Mouse (Mus musculus): ENCODE measurements at regions not wholly inside any gene's neighbourhood (a gene's known extent, or its start where the extent isn't known, plus 50 kb on each side); places are given as distances from the start of the nearest gene placed in this dataset.

DNA sequence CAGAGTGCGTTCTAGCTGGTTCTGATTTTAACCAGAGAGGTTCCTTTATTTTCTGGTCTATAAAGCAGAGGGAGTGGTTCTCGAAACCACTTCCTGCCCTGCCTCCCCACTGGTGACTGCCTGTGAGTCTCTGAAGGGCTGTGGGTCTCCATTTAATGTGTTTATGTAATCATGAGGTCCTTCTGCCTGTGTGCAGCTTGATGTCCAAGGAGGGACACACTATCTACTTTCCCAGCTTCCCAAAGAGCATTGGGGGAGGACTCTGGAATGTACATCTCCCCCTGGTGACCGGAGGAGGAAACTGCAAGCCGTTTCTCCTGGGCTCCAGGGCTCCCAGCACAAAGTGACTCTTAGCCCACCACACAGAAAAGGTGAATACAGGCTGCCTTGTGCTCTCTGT is 90.8 kb downstream of the Lbh start:
- no peak overlapping the region for H3K4me2 ChIP-seq (ENCODE audit: low read depth)
- no peak for TF ChIP-seq REST (IDR thresholded peaks at IDR 0.05; ENCODE audit: insufficient read depth, insufficient read length)
- no peak for TF ChIP-seq MYOD1 (IDR thresholded peaks at IDR 0.05; ENCODE audit: control insufficient read depth in 1 of 3, insufficient read length in 2 of 3, low read depth in 2 of 3)
- no peak for TF ChIP-seq SRF (IDR thresholded peaks at IDR 0.05; ENCODE audit: control insufficient read depth, insufficient read length, low read depth)
- TF ChIP-seq TCF3 (IDR thresholded peaks at IDR 0.05; ENCODE audit: insufficient read length, low read depth), result no peak
- TF ChIP-seq MYOG (IDR thresholded peaks at IDR 0.05; ENCODE audit: control insufficient read depth in 1 of 3, insufficient read depth in 1 of 3, insufficient read length in 2 of 3, low read depth in 2 of 3), result no peak
- TF ChIP-seq POLR2AphosphoS2 (IDR thresholded peaks at IDR 0.05; ENCODE audit: insufficient read length, low read depth), result no peak
- TF ChIP-seq E2F4 (IDR thresholded peaks at IDR 0.05; ENCODE audit: insufficient read depth), result no peak
- no peaks in the 10 kb centered on the region for H3K27me3 ChIP-seq (ENCODE audit: control insufficient read depth, insufficient read depth, insufficient read length)
- H3K36me3 ChIP-seq (ENCODE audit: control insufficient read depth, insufficient read depth), result no peaks in the 10 kb centered on the region
- no peaks in the 10 kb centered on the region for H3K79me2 ChIP-seq (ENCODE audit: control insufficient read depth, insufficient read depth)
- H3ac ChIP-seq (ENCODE audit: control insufficient read depth, insufficient read length), result no peak overlapping the region
- no peak overlapping the region for H3K4me3 ChIP-seq

GRCm38 (mm10) chr17:73009962-73010361 is 91.9 kb downstream of the Lbh start:
- no peaks in the 10 kb centered on the region for H3K27me3 ChIP-seq (ENCODE audit: control insufficient read depth, insufficient read depth, insufficient read length)
- TF ChIP-seq MYOD1 (IDR thresholded peaks at IDR 0.05; ENCODE audit: control insufficient read depth in 1 of 3, insufficient read length in 2 of 3, low read depth in 2 of 3), result no peak
- no peak for TF ChIP-seq TCF3 (IDR thresholded peaks at IDR 0.05; ENCODE audit: insufficient read length, low read depth)
- TF ChIP-seq USF1 (IDR thresholded peaks at IDR 0.05; ENCODE audit: low read depth), result no peak
- no peak for TF ChIP-seq TCF12 (IDR thresholded peaks at IDR 0.05; ENCODE audit: insufficient read depth, poor library complexity, severe bottlenecking)
- no peak for TF ChIP-seq MAX (IDR thresholded peaks at IDR 0.05; ENCODE audit: low read depth)
- no peak for TF ChIP-seq SRF (IDR thresholded peaks at IDR 0.05; ENCODE audit: control insufficient read depth, insufficient read length, low read depth)
- no peak for TF ChIP-seq CEBPB (IDR thresholded peaks at IDR 0.05; ENCODE audit: insufficient read depth, poor library complexity, severe bottlenecking)
- no peak for TF ChIP-seq E2F4 (IDR thresholded peaks at IDR 0.05; ENCODE audit: insufficient read depth)
- no peak for TF ChIP-seq REST (IDR thresholded peaks at IDR 0.05; ENCODE audit: insufficient read depth, insufficient read length)
- no peak for TF ChIP-seq POLR2AphosphoS2 (IDR thresholded peaks at IDR 0.05; ENCODE audit: insufficient read length, low read depth)
- TF ChIP-seq POLR2A (IDR thresholded peaks at IDR 0.05; ENCODE audit: insufficient read length, low read depth), result no peak
- no peak for TF ChIP-seq MYOG (IDR thresholded peaks at IDR 0.05; ENCODE audit: control insufficient read depth in 1 of 3, insufficient read depth in 1 of 3, insufficient read length in 2 of 3, low read depth in 2 of 3)

DNA sequence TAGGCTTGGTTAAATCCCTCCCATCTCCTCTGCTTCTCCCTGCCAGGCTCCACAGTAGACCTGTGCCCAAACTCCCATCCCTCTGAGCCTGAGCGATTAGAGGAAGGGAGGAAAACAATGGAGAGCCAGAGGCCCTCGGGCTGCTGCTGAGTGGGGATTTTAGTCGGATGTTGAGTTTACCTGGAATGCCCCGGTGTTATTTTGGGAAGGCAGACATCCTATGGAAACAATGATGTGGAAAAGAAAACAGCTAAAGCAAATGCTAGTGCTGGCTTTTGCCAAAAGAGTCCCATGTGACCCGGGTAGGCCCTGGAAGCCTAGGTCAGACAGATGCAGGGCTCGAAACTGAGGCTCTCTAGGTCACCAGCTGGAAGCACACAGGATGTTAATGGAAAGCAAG is 94.3 kb downstream of the Lbh start:
- H3K36me3 ChIP-seq (ENCODE audit: control insufficient read depth, insufficient read depth), result no peaks in the 10 kb centered on the region
- no peak overlapping the region for H3K4me3 ChIP-seq
- no peak overlapping the region for H3ac ChIP-seq (ENCODE audit: control insufficient read depth, insufficient read length)
- no peaks in the 10 kb centered on the region for H3K27me3 ChIP-seq (ENCODE audit: control insufficient read depth, insufficient read depth, insufficient read length)
- H3K79me2 ChIP-seq (ENCODE audit: control insufficient read depth, insufficient read depth), result no peaks in the 10 kb centered on the region
- no peak overlapping the region for H3K4me2 ChIP-seq (ENCODE audit: low read depth)
- TF ChIP-seq SRF (IDR thresholded peaks at IDR 0.05; ENCODE audit: control insufficient read depth, insufficient read length, low read depth) (no peak), POLR2AphosphoS2 (IDR thresholded peaks at IDR 0.05; ENCODE audit: insufficient read length, low read depth) (no peak), MYOD1 (IDR thresholded peaks at IDR 0.05; ENCODE audit: control insufficient read depth in 1 of 3, insufficient read length in 2 of 3, low read depth in 2 of 3) (no peak), TCF3 (IDR thresholded peaks at IDR 0.05; ENCODE audit: insufficient read length, low read depth) (no peak)

More at GRCm38 (mm10) chr17:73009962-73010361, 91.9 kb downstream of the Lbh start:
- no peaks in the 10 kb centered on the region for H3K36me3 ChIP-seq (ENCODE audit: control insufficient read depth, insufficient read depth)
- no peak overlapping the region for H3K4me2 ChIP-seq (ENCODE audit: low read depth)
- H3K4me3 ChIP-seq, result no peak overlapping the region
- H3K79me2 ChIP-seq (ENCODE audit: control insufficient read depth, insufficient read depth), result no peaks in the 10 kb centered on the region
- H3ac ChIP-seq (ENCODE audit: control insufficient read depth, insufficient read length), result no peak overlapping the region

DNA sequence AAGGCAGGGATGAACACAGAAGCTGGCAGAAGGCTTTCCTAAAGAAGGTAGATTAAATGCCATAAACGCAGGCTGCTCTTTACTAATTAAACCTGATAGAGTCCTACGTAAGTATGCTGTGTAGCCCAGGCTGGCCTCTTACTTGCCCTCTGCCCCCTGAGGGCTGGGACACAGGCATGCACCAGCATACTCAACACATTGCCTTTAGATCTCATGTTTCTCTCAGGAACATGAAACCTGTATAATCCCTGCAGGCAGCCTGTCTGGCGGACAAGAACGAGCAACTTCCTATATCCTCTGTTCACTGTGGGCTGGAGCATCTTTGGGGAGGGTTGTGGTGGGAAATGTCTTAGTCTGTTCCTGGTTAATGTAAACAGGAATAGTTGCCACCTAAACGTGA is 94.8 kb upstream of the Lclat1 start:
- H3ac ChIP-seq (ENCODE audit: control insufficient read depth, insufficient read length), result no peak overlapping the region
- no peaks in the 10 kb centered on the region for H3K36me3 ChIP-seq (ENCODE audit: control insufficient read depth, insufficient read depth)
- no peak overlapping the region for H3K4me2 ChIP-seq (ENCODE audit: low read depth)
- TF ChIP-seq E2F4 (IDR thresholded peaks at IDR 0.05; ENCODE audit: insufficient read depth), result no peak
- no peak for TF ChIP-seq REST (IDR thresholded peaks at IDR 0.05; ENCODE audit: insufficient read depth, insufficient read length)
- no peak for TF ChIP-seq CEBPB (IDR thresholded peaks at IDR 0.05; ENCODE audit: insufficient read depth, poor library complexity, severe bottlenecking)
- no peak for TF ChIP-seq SRF (IDR thresholded peaks at IDR 0.05; ENCODE audit: control insufficient read depth, insufficient read length, low read depth)
- no peak for TF ChIP-seq MAX (IDR thresholded peaks at IDR 0.05; ENCODE audit: low read depth)
- TF ChIP-seq MYOD1 (IDR thresholded peaks at IDR 0.05; ENCODE audit: control insufficient read depth in 1 of 3, insufficient read length in 2 of 3, low read depth in 2 of 3), result no peak
- TF ChIP-seq MYOG (IDR thresholded peaks at IDR 0.05; ENCODE audit: control insufficient read depth in 1 of 3, insufficient read depth in 1 of 3, insufficient read length in 2 of 3, low read depth in 2 of 3), result no peak
- TF ChIP-seq USF1 (IDR thresholded peaks at IDR 0.05; ENCODE audit: low read depth), result no peak
- TF ChIP-seq POLR2AphosphoS2 (IDR thresholded peaks at IDR 0.05; ENCODE audit: insufficient read length, low read depth), result no peak
- TF ChIP-seq TCF3 (IDR thresholded peaks at IDR 0.05; ENCODE audit: insufficient read length, low read depth), result no peak
- TF ChIP-seq POLR2A (IDR thresholded peaks at IDR 0.05; ENCODE audit: insufficient read length, low read depth), result no peak
- TF ChIP-seq TCF12 (IDR thresholded peaks at IDR 0.05; ENCODE audit: insufficient read depth, poor library complexity, severe bottlenecking), result no peak
- no peaks in the 10 kb centered on the region for H3K79me2 ChIP-seq (ENCODE audit: control insufficient read depth, insufficient read depth)
- H3K4me3 ChIP-seq, result no peak overlapping the region
- no peaks in the 10 kb centered on the region for H3K27me3 ChIP-seq (ENCODE audit: control insufficient read depth, insufficient read depth, insufficient read length)

GRCm38 (mm10) chr17:73014090-73014853 is 93.5 kb upstream of the Lclat1 start:
- TF ChIP-seq POLR2AphosphoS2 (IDR thresholded peaks at IDR 0.05; ENCODE audit: insufficient read length, low read depth) (no peak), TCF12 (IDR thresholded peaks at IDR 0.05; ENCODE audit: insufficient read depth, poor library complexity, severe bottlenecking) (no peak), SRF (IDR thresholded peaks at IDR 0.05; ENCODE audit: control insufficient read depth, insufficient read length, low read depth) (no peak), MYOD1 (IDR thresholded peaks at IDR 0.05; ENCODE audit: control insufficient read depth in 1 of 3, insufficient read length in 2 of 3, low read depth in 2 of 3) (no peak), MAX (IDR thresholded peaks at IDR 0.05; ENCODE audit: low read depth) (no peak), REST (IDR thresholded peaks at IDR 0.05; ENCODE audit: insufficient read depth, insufficient read length) (no peak), TCF3 (IDR thresholded peaks at IDR 0.05; ENCODE audit: insufficient read length, low read depth) (no peak), E2F4 (IDR thresholded peaks at IDR 0.05; ENCODE audit: insufficient read depth) (no peak), MYOG (IDR thresholded peaks at IDR 0.05; ENCODE audit: control insufficient read depth in 1 of 3, insufficient read depth in 1 of 3, insufficient read length in 2 of 3, low read depth in 2 of 3) (no peak), USF1 (IDR thresholded peaks at IDR 0.05; ENCODE audit: low read depth) (no peak), CEBPB (IDR thresholded peaks at IDR 0.05; ENCODE audit: insufficient read depth, poor library complexity, severe bottlenecking) (no peak), POLR2A (IDR thresholded peaks at IDR 0.05; ENCODE audit: insufficient read length, low read depth) (no peak)
- Histone ChIP-seq H3K36me3 (ENCODE audit: control insufficient read depth, insufficient read depth) (no peaks in the 10 kb centered on the region), H3K79me2 (ENCODE audit: control insufficient read depth, insufficient read depth) (no peaks in the 10 kb centered on the region), H3K27me3 (ENCODE audit: control insufficient read depth, insufficient read depth, insufficient read length) (no peaks in the 10 kb centered on the region), H3ac (ENCODE audit: control insufficient read depth, insufficient read length) (no peak overlapping the region), H3K4me3 (no peak overlapping the region), H3K4me2 (ENCODE audit: low read depth) (no peak overlapping the region)

Measured in myocyte (in vitro differentiated cells).